Mouse (Mus musculus) C2C12 (cell line): ENCODE results near the gene Rbl1.

Experiments used
- CTCF ChIP-seq: IDR thresholded peaks from one replicate; pipeline ENCODE4 v1.5.1; 2011; ENCODE audit not compliant: control insufficient read depth, insufficient read depth, insufficient read length
- MAX ChIP-seq: IDR thresholded peaks from one replicate; pipeline ENCODE4 v1.6.1; 2011; ENCODE audit warnings: mild to moderate bottlenecking, control low read depth
- MYOD1 ChIP-seq: IDR thresholded peaks from one replicate; pipeline ENCODE4 v1.6.1; 2011; ENCODE audit warnings: low read depth; ENCODE audit not compliant: control insufficient read depth, insufficient read length
- MYOG ChIP-seq: IDR thresholded peaks from one replicate; pipeline ENCODE4 v1.6.1; 2011; ENCODE audit not compliant: control insufficient read depth, insufficient read length; ENCODE audit errors: extremely low read depth
- USF1 ChIP-seq: IDR thresholded peaks from one replicate; pipeline ENCODE4 v1.6.1; 2011; ENCODE audit warnings: low read depth, mild to moderate bottlenecking, control low read depth, moderate library complexity

GRCm38 (mm10) chr2:157176248-157176647 is 28.1 kb downstream of the Rbl1 start:
- TF ChIP-seq MAX (no peak), CTCF (no peak), USF1 (no peak), MYOG (no peak), MYOD1 (no peak)
